Mouse (Mus musculus) lung, embryonic 14.5 days (tissue): ENCODE data around the gene Hoxc9. TPM values are rescaled to one million over a fixed set of nuclear protein-coding genes. Genes with fewer than 3 reads are reported as not detected.

Source experiments
- ATAC-seq: fragments of 200-750 bp; cut with Nextera tagmentation; 2 replicates; pipeline ENCODE4 v1.8.0; 2017; ENCODE audit warnings: mild to moderate bottlenecking, moderate TSS enrichment, moderate library complexity; ENCODE audit not compliant: insufficient read depth
- DNase-seq: peaks from one replicate; pipeline ENCODE4 v3.0.0-alpha.2; 2015
- H3K27ac ChIP-seq: fragments of 300-500 bp; sonication (generic); 2 replicates; pipeline ENCODE4 v1.5.1; 2014; ENCODE audit warnings: low read depth, mild to moderate bottlenecking, moderate library complexity
- H3K27me3 ChIP-seq: fragments of 300-500 bp; sonication (generic); 2 replicates; pipeline ENCODE4 v1.6.1; 2014; ENCODE audit warnings: low read length, control low read depth; ENCODE audit not compliant: insufficient read depth
- H3K36me3 ChIP-seq: fragments of 300-500 bp; sonication (generic); 2 replicates; pipeline ENCODE4 v1.6.1; 2014; ENCODE audit warnings: control low read depth; ENCODE audit not compliant: insufficient read depth
- H3K4me1 ChIP-seq: fragments of 300-500 bp; sonication (generic); 2 replicates; pipeline ENCODE4 v1.6.1; 2014; ENCODE audit warnings: antibody characterized with exemption, control low read depth; ENCODE audit not compliant: insufficient read depth
- H3K4me2 ChIP-seq: fragments of 300-500 bp; sonication (generic); 2 replicates; pipeline ENCODE4 v1.6.1; 2014; ENCODE audit warnings: mild to moderate bottlenecking
- H3K4me3 ChIP-seq: fragments of 300-500 bp; sonication (generic); 2 replicates; pipeline ENCODE4 v1.5.1; 2014; ENCODE audit warnings: low read depth, low read length
- H3K9ac ChIP-seq: fragments of 300-500 bp; sonication (generic); 2 replicates; pipeline ENCODE4 v1.6.1; 2014
- H3K9me3 ChIP-seq: fragments of 300-500 bp; sonication (generic); 2 replicates; pipeline ENCODE4 v1.6.1; 2016; ENCODE audit warnings: low read depth, low read length, control low read depth
- CTCF ChIP-seq: IDR thresholded peaks from 2 replicates; pipeline ENCODE4 v1.5.1; 2016; ENCODE audit warnings: antibody characterized with exemption, low read depth
- WGBS: fragments of 180-500 bp; shearing (Covaris S2); extraction: QIAGEN DNeasy Blood & Tissue Kit; methylation state at CpG from one replicate; pipeline ENCODE4 v1.1.7; 2014; 5-methylcytosine and 5-hydroxymethylcytosine counted together
- polyA plus RNA-seq: library from polyadenylated mRNA; unstranded; fragments of >200 nt; fragmentation: Nextera tagmentation; extraction: Ambion mirVana; gene quantifications from 2 replicates; pipeline ENCODE4 v1.2.1, GENCODE M21; 2014

Hoxc9 gene
- polyA plus RNA-seq, 1 experiment from 2014 or later = not detected

DNA sequence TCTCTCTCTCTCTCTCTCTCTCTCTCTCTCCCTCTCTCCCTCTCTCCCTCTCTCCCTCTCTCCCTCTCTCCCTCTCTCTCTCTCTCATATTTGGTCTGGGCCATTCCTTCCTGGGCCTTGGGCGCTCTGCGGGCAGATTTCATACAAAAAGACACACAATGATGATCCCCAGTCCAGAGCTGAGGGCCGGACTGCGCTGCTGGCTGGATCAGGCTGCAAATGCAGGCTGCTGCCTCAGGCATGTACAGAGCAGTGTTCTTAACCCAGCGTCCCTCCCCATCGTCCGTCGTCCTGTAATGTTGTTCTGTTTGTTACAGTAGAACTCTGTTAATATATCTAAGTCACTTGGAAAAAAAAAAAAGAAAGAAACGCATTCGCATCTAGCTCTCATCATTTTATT lies 8.3 kb downstream of the Hoxc9 start:
- H3K27me3 ChIP-seq = peaks cover 100% of the 10 kb centered on the region
- H3K9ac ChIP-seq = no peak overlapping the region
- no peaks in the 10 kb centered on the region for H3K36me3 ChIP-seq
- no peak overlapping the region for H3K4me3 ChIP-seq
- WGBS = 3% methylated on average over 10 of the region's 10 CpGs
- no peaks in the 10 kb centered on the region for H3K9me3 ChIP-seq
- TF ChIP-seq CTCF = no peak
- H3K4me1 ChIP-seq = 0 out of 2 replicates have a peak, but pooled peaks cover 2% of the 10 kb centered on the region
- no peak overlapping the region for H3K27ac ChIP-seq
- no peak overlapping the region for H3K4me2 ChIP-seq
- ATAC-seq (no peak), DNase-seq (no peak)

DNA sequence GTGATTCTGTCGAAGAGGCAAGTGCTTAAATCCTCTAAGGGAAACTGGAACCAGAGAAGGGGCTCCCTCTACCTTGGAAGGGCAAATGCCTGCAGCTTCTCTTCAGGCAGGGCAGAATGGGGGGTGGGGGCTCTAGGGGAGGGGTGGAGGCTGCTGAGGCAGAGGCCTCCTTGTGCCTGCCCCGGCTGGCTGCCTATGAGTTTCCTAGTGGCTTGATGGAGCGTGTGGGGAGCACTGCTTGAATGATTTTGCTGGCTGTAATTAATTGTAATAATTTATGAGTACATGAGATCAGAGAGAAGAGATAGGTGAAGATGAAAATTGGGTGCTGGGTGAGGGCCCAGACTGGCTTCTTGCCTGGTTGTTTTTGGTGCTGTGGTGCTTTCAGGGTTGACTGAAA lies 8.7 kb downstream of the Hoxc9 start:
- Histone ChIP-seq H3K4me2 (no peak overlapping the region), H3K4me3 (no peak overlapping the region), H3K4me1 (0 out of 2 replicates have a peak, but pooled peaks cover 2% of the 10 kb centered on the region), H3K36me3 (no peaks in the 10 kb centered on the region), H3K9me3 (no peaks in the 10 kb centered on the region), H3K27me3 (peaks cover 100% of the 10 kb centered on the region), H3K27ac (no peak overlapping the region), H3K9ac (no peak overlapping the region)
- WGBS = 9% methylated on average over 3 of the region's 3 CpGs
- no peak for ATAC-seq
- DNase-seq = no peak
- no peak for TF ChIP-seq CTCF

DNA sequence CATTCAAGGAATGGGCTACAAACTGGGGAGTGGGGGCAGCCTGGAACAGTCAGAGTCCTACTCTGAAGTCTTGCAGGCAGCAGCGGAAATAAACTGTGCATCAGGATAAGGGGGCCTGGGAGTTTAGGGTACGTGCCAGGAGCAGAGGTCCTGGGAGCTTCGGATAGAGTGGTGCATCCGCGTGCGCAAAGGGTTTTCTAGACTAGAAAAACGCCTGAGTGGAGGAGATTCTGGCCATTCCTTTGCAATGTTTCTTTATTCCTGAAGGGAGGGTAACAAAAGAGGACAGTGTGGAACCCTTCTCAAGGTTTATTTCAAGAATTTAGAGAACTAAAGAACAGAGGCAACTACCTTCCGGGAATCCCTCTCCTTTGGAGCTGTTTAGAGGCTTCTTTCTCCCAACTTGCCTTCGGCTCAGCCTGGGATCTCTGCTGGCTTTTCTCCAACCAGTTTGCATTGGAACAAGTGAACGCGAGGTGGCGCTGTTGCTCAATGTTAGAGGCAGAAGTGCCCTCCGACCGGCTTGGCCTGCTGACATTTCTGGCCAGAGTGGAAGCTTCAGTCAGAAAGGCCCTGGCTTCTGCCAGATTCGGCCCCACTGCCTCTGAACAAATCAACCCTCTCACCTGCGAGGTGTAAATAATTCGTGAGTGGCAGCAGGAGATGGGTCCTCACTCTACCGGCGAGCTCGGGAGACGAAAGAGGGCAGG lies 11.0 kb downstream of the Hoxc9 start:
- Histone ChIP-seq H3K4me1 (no peaks in the 10 kb centered on the region), H3K9me3 (no peaks in the 10 kb centered on the region), H3K9ac (no peak overlapping the region), H3K36me3 (no peaks in the 10 kb centered on the region), H3K4me2 (no peak overlapping the region), H3K27me3 (peaks cover 98% of the 10 kb centered on the region), H3K27ac (no peak overlapping the region), H3K4me3 (no peak overlapping the region)
- DNase-seq (peak; percentile 99), ATAC-seq (peak; percentile 63; the same call in 1 of the 2 replicates)
- 3% methylated on average over 21 of the region's 21 CpGs for WGBS
- TF ChIP-seq CTCF = peak; percentile 94

DNA sequence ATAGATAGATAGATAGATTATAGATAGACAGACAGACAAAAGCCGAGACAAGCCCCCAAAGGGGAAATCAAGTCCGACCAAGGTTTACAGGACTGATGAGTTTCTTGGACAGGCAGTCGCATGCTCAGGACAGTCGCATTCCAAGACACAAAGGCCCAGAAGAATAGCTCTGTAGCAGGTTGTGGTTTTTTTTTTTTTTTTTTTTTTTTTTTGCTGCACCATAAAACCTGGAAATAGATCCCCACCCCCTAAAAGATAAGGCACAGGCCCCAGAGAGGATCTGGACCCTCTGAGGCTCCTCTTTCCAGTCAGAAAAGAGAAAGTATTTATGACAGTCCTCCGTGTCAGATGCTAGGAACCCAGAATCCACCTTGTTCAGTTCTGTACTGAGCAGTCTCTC lies 11.8 kb downstream of the Hoxc9 start:
- no peak overlapping the region for H3K27ac ChIP-seq
- no peak for ATAC-seq
- H3K9ac ChIP-seq = no peak overlapping the region
- no peaks in the 10 kb centered on the region for H3K4me1 ChIP-seq
- WGBS = 24% methylated on average over 5 of the region's 5 CpGs
- no peak for DNase-seq
- no peak overlapping the region for H3K4me2 ChIP-seq
- H3K4me3 ChIP-seq = no peak overlapping the region
- H3K36me3 ChIP-seq = no peaks in the 10 kb centered on the region
- peaks cover 98% of the 10 kb centered on the region for H3K27me3 ChIP-seq
- TF ChIP-seq CTCF = no peak
- no peaks in the 10 kb centered on the region for H3K9me3 ChIP-seq

DNA sequence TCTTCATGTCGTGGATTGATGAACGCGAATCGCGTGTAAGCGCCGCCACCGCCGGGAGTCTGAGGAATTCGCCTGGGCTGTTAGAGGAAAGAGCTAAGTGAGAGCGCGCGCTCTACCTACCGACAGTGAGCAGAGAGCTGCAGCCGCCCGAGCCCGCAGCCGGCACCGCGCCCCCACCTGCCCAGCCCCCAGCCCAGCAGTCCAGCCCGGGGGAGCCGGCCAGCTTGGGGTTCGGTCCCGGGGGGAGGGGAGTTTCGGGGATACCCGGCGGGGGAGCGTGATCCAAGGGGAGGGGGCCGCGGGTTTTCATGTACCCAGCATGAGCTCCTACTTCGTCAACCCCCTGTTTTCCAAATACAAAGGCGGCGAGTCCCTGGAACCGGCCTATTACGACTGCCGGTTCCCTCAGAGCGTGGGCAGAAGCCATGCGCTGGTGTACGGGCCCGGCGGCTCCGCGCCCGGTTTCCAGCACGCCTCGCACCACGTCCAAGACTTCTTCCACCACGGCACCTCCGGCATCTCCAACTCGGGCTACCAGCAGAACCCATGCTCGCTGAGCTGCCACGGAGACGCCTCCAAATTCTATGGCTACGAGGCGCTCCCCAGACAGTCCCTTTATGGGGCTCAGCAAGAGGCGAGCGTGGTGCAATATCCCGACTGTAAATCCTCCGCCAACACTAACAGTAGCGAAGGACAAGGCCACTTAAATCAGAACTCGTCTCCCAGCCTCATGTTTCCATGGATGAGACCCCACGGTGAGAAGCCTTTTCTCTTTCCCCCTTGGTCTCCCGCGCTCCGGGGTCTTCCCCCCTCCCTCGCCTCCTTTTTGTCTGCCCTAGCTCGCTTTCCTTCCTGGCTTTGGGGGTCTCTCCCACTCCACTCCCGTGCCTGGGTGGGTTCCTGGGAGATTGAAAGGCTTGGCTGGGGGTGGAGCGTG lies 14.5 kb downstream of the Hoxc9 start, which contains the start of gene Hoxc8:
Gene Hoxc8, plus strand, starts transcription at position 147 of the 937 bp plus-strand sequence.
- 1% methylated on average over 67 of the region's 69 CpGs for whole genome bisulfite sequencing
- Histone ChIP-seq H3K4me3 (peak within 1 kb of the TSS; percentile 12; the same call in 1 of the 2 replicates), H3K9me3 (no peaks in the 10 kb centered on the region), H3K4me2 (peak within 1 kb of the TSS; percentile 43; the same call in 1 of the 2 replicates), H3K9ac (no peak within 1 kb of the TSS), H3K36me3 (no peaks in the 10 kb centered on the region), H3K27ac (no peak within 1 kb of the TSS), H3K27me3 (peaks cover 98% of the 10 kb centered on the region), H3K4me1 (no peaks in the 10 kb centered on the region)
- TF ChIP-seq CTCF = no peak
- no peak for DNase-seq
- ATAC-seq = no peak

DNA sequence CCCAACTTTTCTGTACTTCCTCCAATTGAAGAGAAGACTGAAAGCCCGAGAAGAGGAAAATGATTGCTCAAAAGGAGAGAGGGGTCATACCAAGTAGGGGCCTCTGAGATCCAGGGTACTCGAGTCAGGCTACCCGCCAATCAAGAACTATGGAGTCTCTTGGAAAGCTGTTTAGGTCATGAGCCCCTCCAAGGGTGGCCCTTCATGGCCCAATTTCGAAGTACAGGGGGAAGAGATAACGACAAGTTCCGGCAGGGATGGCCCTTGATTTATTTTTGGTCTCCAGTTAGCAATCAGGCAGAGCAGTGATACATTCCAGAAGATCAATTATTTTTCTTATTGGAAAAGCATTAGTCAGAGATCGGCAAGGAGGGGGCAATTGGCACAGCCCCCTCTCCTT lies 15.5 kb downstream of the Hoxc9 start:
- Histone ChIP-seq H3K9ac (no peak overlapping the region), H3K4me3 (no peak overlapping the region), H3K27ac (no peak overlapping the region), H3K9me3 (no peaks in the 10 kb centered on the region), H3K36me3 (no peaks in the 10 kb centered on the region), H3K27me3 (peaks cover 98% of the 10 kb centered on the region), H3K4me1 (no peaks in the 10 kb centered on the region), H3K4me2 (no peak overlapping the region; the same call in 1 of the 2 replicates)
- DNase-seq (no peak), ATAC-seq (no peak)
- no peak for TF ChIP-seq CTCF
- WGBS = 2% methylated on average over 7 of the region's 7 CpGs

DNA sequence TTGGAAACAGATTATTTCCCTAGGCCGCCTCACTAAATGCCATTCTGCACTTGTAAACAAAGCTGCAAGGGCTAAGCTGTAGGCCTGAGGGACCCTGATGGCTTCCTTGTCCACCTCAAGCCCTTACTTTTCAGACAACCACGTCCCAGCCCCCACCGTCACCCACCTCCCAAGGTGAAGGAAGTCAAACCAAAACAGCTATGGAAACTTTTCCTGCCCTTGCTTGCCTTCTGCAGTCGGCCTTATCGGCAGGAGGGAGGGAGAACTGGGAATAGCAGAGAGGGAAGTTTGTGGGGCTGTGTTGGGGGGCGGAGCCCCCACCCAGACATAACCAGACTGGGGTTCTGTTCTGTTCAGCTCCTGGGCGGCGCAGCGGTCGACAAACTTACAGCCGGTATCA lies 16.0 kb downstream of the Hoxc9 start:
- DNase-seq (no peak), ATAC-seq (no peak)
- no peaks in the 10 kb centered on the region for H3K4me1 ChIP-seq
- no peak for TF ChIP-seq CTCF
- H3K27ac ChIP-seq = no peak overlapping the region
- no peaks in the 10 kb centered on the region for H3K9me3 ChIP-seq
- H3K36me3 ChIP-seq = no peaks in the 10 kb centered on the region
- no peak overlapping the region; the same call in 1 of the 2 replicates for H3K4me2 ChIP-seq
- H3K27me3 ChIP-seq = peaks cover 98% of the 10 kb centered on the region
- under 1% methylated on average over 11 of the region's 11 CpGs for WGBS
- H3K9ac ChIP-seq = no peak overlapping the region
- H3K4me3 ChIP-seq = no peak overlapping the region
